Mouse (Mus musculus) liver, embryonic 16.5 days (tissue): ENCODE results near the gene Adamts14. TPM values are rescaled to one million over a fixed set of nuclear protein-coding genes. Genes with fewer than 3 reads are reported as not detected.
A peak's percentile ranks its signal among the peaks of the same experiment; 100 is the strongest.

Experiments used
- ATAC-seq: fragments of 200-750 bp; cut with Nextera tagmentation; 2 replicates; pipeline ENCODE4 v1.8.0; 2017; ENCODE audit warnings: low read depth, mild to moderate bottlenecking, moderate number of reproducible peaks, moderate library complexity
- H3K27ac ChIP-seq: fragments of 300-500 bp; sonication (generic); 2 replicates; pipeline ENCODE4 v1.5.1; 2014; ENCODE audit warnings: mild to moderate bottlenecking, low read length
- H3K27me3 ChIP-seq: fragments of 300-500 bp; sonication (generic); 2 replicates; pipeline ENCODE4 v1.6.1; 2014; ENCODE audit warnings: low read depth, low read length, mixed read lengths; ENCODE audit not compliant: control insufficient read depth, insufficient read depth
- H3K36me3 ChIP-seq: fragments of 300-500 bp; sonication (generic); 2 replicates; pipeline ENCODE4 v1.6.1; 2014; ENCODE audit warnings: mild to moderate bottlenecking; ENCODE audit not compliant: control insufficient read depth, insufficient read depth
- H3K4me1 ChIP-seq: fragments of 300-500 bp; sonication (generic); 2 replicates; pipeline ENCODE4 v1.6.1; 2014; ENCODE audit warnings: low read depth, low read length, mixed read lengths; ENCODE audit not compliant: control insufficient read depth
- H3K4me2 ChIP-seq: fragments of 300-500 bp; sonication (generic); 2 replicates; pipeline ENCODE4 v1.6.1; 2014; ENCODE audit warnings: low read depth, low read length, mixed read lengths
- H3K4me3 ChIP-seq: fragments of 300-500 bp; sonication (generic); 2 replicates; pipeline ENCODE4 v1.5.1; 2014; ENCODE audit warnings: low read depth, mild to moderate bottlenecking, low read length
- H3K9ac ChIP-seq: fragments of 300-500 bp; sonication (generic); 2 replicates; pipeline ENCODE4 v1.6.1; 2014; ENCODE audit warnings: low read depth, low read length
- H3K9me3 ChIP-seq: fragments of 300-500 bp; sonication (generic); replicated peaks from 2 replicates; pipeline ENCODE4 v1.6.1; 2016; ENCODE audit warnings: low read length; ENCODE audit not compliant: control insufficient read depth
- WGBS: fragments of 180-500 bp; shearing (Covaris S2); extraction: QIAGEN DNeasy Blood & Tissue Kit; methylation state at CpG from one replicate; pipeline ENCODE4 v1.1.7; 2014; ENCODE audit not compliant: insufficient replicate concordance; 5-methylcytosine and 5-hydroxymethylcytosine counted together
- polyA plus RNA-seq: library from polyadenylated mRNA; unstranded; fragments of >200 nt; fragmentation: Nextera tagmentation; extraction: Ambion mirVana; gene quantifications from 2 replicates; pipeline ENCODE4 v1.2.1, GENCODE M21; 2015

The Adamts14 gene
- polyA plus RNA-seq: 0.23 and 0.40 TPM in 2 replicates

GRCm38 (mm10) chr10:61273081-61273843, at the start of gene Adamts14:
Adamts14 (minus strand) TSS chr10:61273438.
- peak within 1 kb of the TSS; percentile 43; the same call in 1 of the 2 replicates for H3K9ac ChIP-seq
- peak; percentile 37; the same call in 1 of the 2 replicates for ATAC-seq
- peak within 1 kb of the TSS; percentile 50 for H3K4me3 ChIP-seq
- peak within 1 kb of the TSS; percentile 69 for H3K4me2 ChIP-seq
- peaks cover 29% of the 10 kb centered on the region for H3K27me3 ChIP-seq
- H3K9me3 ChIP-seq: no peaks in the 10 kb centered on the region
- WGBS: under 1% methylated on average over 65 of the region's 75 CpGs
- no peaks in the 10 kb centered on the region; the same call in 1 of the 2 replicates for H3K4me1 ChIP-seq
- H3K27ac ChIP-seq: no peak within 1 kb of the TSS
- no peaks in the 10 kb centered on the region for H3K36me3 ChIP-seq

- H3K27ac ChIP-seq: no peak overlapping the region
- H3K9me3 ChIP-seq: no peaks in the 10 kb centered on the region
- no peak overlapping the region for H3K9ac ChIP-seq
- H3K4me2 ChIP-seq: no peak overlapping the region
- H3K27me3 ChIP-seq: no peaks in the 10 kb centered on the region
- H3K4me1 ChIP-seq: no peaks in the 10 kb centered on the region
- WGBS: 53% methylated on average over 3 of the region's 3 CpGs
- H3K4me3 ChIP-seq: no peak overlapping the region
- no peaks in the 10 kb centered on the region for H3K36me3 ChIP-seq
- no peak for ATAC-seq
Observed at GRCm38 (mm10) chr10:61318527-61318926, 45.3 kb upstream of the Adamts14 start.

GRCm38 (mm10) chr10:61315324-61315880, 42.2 kb upstream of the Adamts14 start:
- no peaks in the 10 kb centered on the region for H3K9me3 ChIP-seq
- H3K4me3 ChIP-seq: no peak overlapping the region
- H3K27me3 ChIP-seq: no peaks in the 10 kb centered on the region
- H3K4me2 ChIP-seq: no peak overlapping the region
- ATAC-seq: no peak
- no peak overlapping the region for H3K9ac ChIP-seq
- WGBS: 64% methylated on average over 9 of the region's 9 CpGs
- H3K4me1 ChIP-seq: no peaks in the 10 kb centered on the region
- H3K27ac ChIP-seq: no peak overlapping the region
- no peaks in the 10 kb centered on the region for H3K36me3 ChIP-seq

- Histone ChIP-seq H3K9me3 (no peaks in the 10 kb centered on the region), H3K4me3 (no peak overlapping the region), H3K27me3 (no peaks in the 10 kb centered on the region), H3K9ac (no peak overlapping the region), H3K27ac (no peak overlapping the region), H3K4me1 (no peaks in the 10 kb centered on the region), H3K36me3 (no peaks in the 10 kb centered on the region), H3K4me2 (no peak overlapping the region)
- no peak for ATAC-seq
- WGBS: 33% methylated on average over 7 of the region's 7 CpGs
Observed at GRCm38 (mm10) chr10:61313750-61314149, 40.5 kb upstream of the Adamts14 start.

GRCm38 (mm10) chr10:61312754-61313153, 39.5 kb upstream of the Adamts14 start:
- no peaks in the 10 kb centered on the region for H3K9me3 ChIP-seq
- H3K9ac ChIP-seq: no peak overlapping the region
- 28% methylated on average over 7 of the region's 7 CpGs for WGBS
- peak overlapping the region; percentile 26 for H3K27ac ChIP-seq
- H3K27me3 ChIP-seq: no peaks in the 10 kb centered on the region
- H3K4me3 ChIP-seq: no peak overlapping the region
- no peaks in the 10 kb centered on the region for H3K36me3 ChIP-seq
- peak; percentile 89 for ATAC-seq
- no peak overlapping the region; the same call in 1 of the 2 replicates for H3K4me2 ChIP-seq
- no peaks in the 10 kb centered on the region for H3K4me1 ChIP-seq

GRCm38 (mm10) chr10:61312159-61312558, 38.9 kb upstream of the Adamts14 start:
- Histone ChIP-seq H3K4me2 (no peak overlapping the region), H3K9me3 (no peaks in the 10 kb centered on the region), H3K27ac (peak overlapping the region; percentile 26; the same call in 1 of the 2 replicates), H3K36me3 (no peaks in the 10 kb centered on the region), H3K4me3 (no peak overlapping the region), H3K4me1 (no peaks in the 10 kb centered on the region), H3K9ac (no peak overlapping the region), H3K27me3 (no peaks in the 10 kb centered on the region)
- ATAC-seq: 0 out of 2 replicates have a peak, but pooled peaks have one; percentile 2
- 55% methylated on average over 6 of the region's 6 CpGs for WGBS

GRCm38 (mm10) chr10:61308706-61309320, 35.6 kb upstream of the Adamts14 start:
- H3K4me1 ChIP-seq: no peaks in the 10 kb centered on the region
- ATAC-seq: no peak
- H3K9me3 ChIP-seq: no peaks in the 10 kb centered on the region
- no peaks in the 10 kb centered on the region for H3K27me3 ChIP-seq
- WGBS: 56% methylated on average over 12 of the region's 12 CpGs
- H3K36me3 ChIP-seq: no peaks in the 10 kb centered on the region
- H3K9ac ChIP-seq: no peak overlapping the region
- no peak overlapping the region for H3K4me2 ChIP-seq
- no peak overlapping the region for H3K4me3 ChIP-seq
- no peak overlapping the region for H3K27ac ChIP-seq

- Histone ChIP-seq H3K27me3 (no peaks in the 10 kb centered on the region), H3K36me3 (no peaks in the 10 kb centered on the region), H3K4me1 (no peaks in the 10 kb centered on the region), H3K4me3 (no peak overlapping the region), H3K4me2 (no peak overlapping the region), H3K27ac (no peak overlapping the region), H3K9ac (no peak overlapping the region), H3K9me3 (no peaks in the 10 kb centered on the region)
- WGBS: 35% methylated on average over 13 of the region's 13 CpGs
- no peak for ATAC-seq
Observed at GRCm38 (mm10) chr10:61305928-61306590, 32.8 kb upstream of the Adamts14 start.
